Mouse (Mus musculus): ENCODE results near the gene Wiz. TPM values are rescaled to one million over a fixed set of nuclear protein-coding genes. Genes with fewer than 3 reads are reported as not detected.

Gene Wiz
- polyA plus RNA-seq, 1 experiment from 2014 or later = 56.2 TPM

GRCm38 (mm10) chr17:32388370-32389100 lies 704 bp downstream of the Wiz start:
- Histone ChIP-seq H3K27me3 (ENCODE audit: control insufficient read depth, insufficient read depth, low read length) (peaks cover 26% of the 10 kb centered on the region), H3K9me3 (ENCODE audit: control insufficient read depth, low read length) (no peaks in the 10 kb centered on the region), H3K4me3 (ENCODE audit: low read depth, low read length) (peak overlapping the region; percentile 74), H3K27ac (ENCODE audit: low read depth, low read length) (no peak overlapping the region), H3K9ac (ENCODE audit: low read length) (peak overlapping the region; percentile 77), H3K4me1 (replicated peaks; ENCODE audit: control insufficient read depth, insufficient read depth, low read length) (peaks cover 2% of the 10 kb centered on the region; the same call in 1 of the 2 replicates), H3K36me3 (ENCODE audit: control insufficient read depth, insufficient read depth, low read length) (no peaks in the 10 kb centered on the region), H3K4me2 (ENCODE audit: low read depth, low read length, severe bottlenecking) (peak overlapping the region; percentile 92)
- ATAC-seq (replicated peaks; ENCODE audit: low FRiP score) (peak; percentile 66), DNase-seq (ENCODE audit: low spot score) (no peak)
- WGBS = 2% methylated on average over 34 of the region's 39 CpGs

GRCm38 (mm10) chr17:32387986-32388369 lies 1.3 kb downstream of the Wiz start:
- no peak overlapping the region for H3K27ac ChIP-seq (ENCODE audit: low read depth, low read length)
- peaks cover 21% of the 10 kb centered on the region for H3K27me3 ChIP-seq (ENCODE audit: control insufficient read depth, insufficient read depth, low read length)
- H3K4me3 ChIP-seq (ENCODE audit: low read depth, low read length) = peak overlapping the region; percentile 74
- H3K36me3 ChIP-seq (ENCODE audit: control insufficient read depth, insufficient read depth, low read length) = no peaks in the 10 kb centered on the region; the same call in 1 of the 2 replicates
- peak overlapping the region; percentile 92; the same call in 1 of the 2 replicates for H3K4me2 ChIP-seq (ENCODE audit: low read depth, low read length, severe bottlenecking)
- 31% methylated on average over 7 of the region's 7 CpGs for WGBS
- peaks cover 2% of the 10 kb centered on the region; the same call in 1 of the 2 replicates for H3K4me1 ChIP-seq (replicated peaks; ENCODE audit: control insufficient read depth, insufficient read depth, low read length)
- DNase-seq (ENCODE audit: low spot score) = peak; percentile 50
- H3K9ac ChIP-seq (ENCODE audit: low read length) = peak overlapping the region; percentile 77; the same call in 1 of the 2 replicates
- no peaks in the 10 kb centered on the region for H3K9me3 ChIP-seq (ENCODE audit: control insufficient read depth, low read length)
- no peak for ATAC-seq (replicated peaks; ENCODE audit: low FRiP score)

DNA sequence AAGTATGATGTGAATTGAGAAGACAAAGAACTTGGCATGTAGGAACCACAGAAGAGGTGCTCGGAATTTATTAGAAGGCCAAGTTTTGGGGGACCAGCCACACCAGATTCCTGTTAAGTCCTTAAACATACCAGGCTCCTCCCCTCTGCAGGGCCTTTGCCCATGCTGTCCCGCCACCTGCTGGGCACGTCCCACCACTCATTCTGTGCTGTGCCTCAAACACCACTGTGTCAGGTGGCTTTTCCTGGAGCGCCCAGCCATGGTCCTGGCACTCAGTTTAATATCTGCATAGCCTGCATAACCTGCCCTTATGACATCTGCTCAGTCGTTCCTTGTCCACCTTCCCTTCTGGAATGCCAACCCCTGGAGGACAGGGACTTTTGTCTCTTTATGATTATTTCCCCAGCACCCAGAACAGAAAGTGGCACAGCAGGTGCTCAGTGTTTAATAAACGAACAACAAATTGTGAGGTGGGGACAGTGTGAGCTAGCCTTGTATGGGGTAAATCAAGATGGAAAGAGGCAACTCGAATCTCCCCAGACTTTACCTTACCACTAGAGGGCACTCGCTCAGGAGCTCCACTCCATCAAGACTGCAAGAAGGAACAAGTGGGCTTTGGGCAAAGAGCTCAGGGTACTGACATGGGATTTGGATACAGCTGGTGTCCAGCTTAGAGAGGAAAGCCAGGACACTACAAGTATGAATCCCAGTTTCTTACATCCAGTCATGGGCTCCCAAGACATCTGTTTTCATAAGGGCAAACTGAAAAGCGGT lies 2.4 kb downstream of the Wiz start:
- ATAC-seq (replicated peaks; ENCODE audit: low FRiP score) = no peak
- peaks cover 10% of the 10 kb centered on the region for H3K27me3 ChIP-seq (ENCODE audit: control insufficient read depth, insufficient read depth, low read length)
- H3K4me2 ChIP-seq (ENCODE audit: low read depth, low read length, severe bottlenecking) = no peak overlapping the region
- no peak overlapping the region for H3K9ac ChIP-seq (ENCODE audit: low read length)
- no peaks in the 10 kb centered on the region; the same call in 1 of the 2 replicates for H3K36me3 ChIP-seq (ENCODE audit: control insufficient read depth, insufficient read depth, low read length)
- H3K4me1 ChIP-seq (replicated peaks; ENCODE audit: control insufficient read depth, insufficient read depth, low read length) = peaks cover 2% of the 10 kb centered on the region; the same call in 1 of the 2 replicates
- WGBS = 73% methylated on average over 9 of the region's 9 CpGs
- no peak overlapping the region for H3K27ac ChIP-seq (ENCODE audit: low read depth, low read length)
- H3K9me3 ChIP-seq (ENCODE audit: control insufficient read depth, low read length) = no peaks in the 10 kb centered on the region
- peak; percentile 56 for DNase-seq (ENCODE audit: low spot score)
- H3K4me3 ChIP-seq (ENCODE audit: low read depth, low read length) = no peak overlapping the region

GRCm38 (mm10) chr17:32383661-32384060 lies 5.6 kb downstream of the Wiz start:
- Histone ChIP-seq H3K36me3 (ENCODE audit: control insufficient read depth, insufficient read depth, low read length) (no peaks in the 10 kb centered on the region; the same call in 1 of the 2 replicates), H3K27me3 (ENCODE audit: control insufficient read depth, insufficient read depth, low read length) (no peaks in the 10 kb centered on the region), H3K9ac (ENCODE audit: low read length) (no peak overlapping the region), H3K4me2 (ENCODE audit: low read depth, low read length, severe bottlenecking) (no peak overlapping the region), H3K9me3 (ENCODE audit: control insufficient read depth, low read length) (no peaks in the 10 kb centered on the region), H3K27ac (ENCODE audit: low read depth, low read length) (no peak overlapping the region), H3K4me3 (ENCODE audit: low read depth, low read length) (no peak overlapping the region), H3K4me1 (replicated peaks; ENCODE audit: control insufficient read depth, insufficient read depth, low read length) (peaks cover 2% of the 10 kb centered on the region; the same call in 1 of the 2 replicates)
- ATAC-seq (replicated peaks; ENCODE audit: low FRiP score) (no peak), DNase-seq (ENCODE audit: low spot score) (peak; percentile 48)
- 89% methylated on average over 5 of the region's 5 CpGs for WGBS

DNA sequence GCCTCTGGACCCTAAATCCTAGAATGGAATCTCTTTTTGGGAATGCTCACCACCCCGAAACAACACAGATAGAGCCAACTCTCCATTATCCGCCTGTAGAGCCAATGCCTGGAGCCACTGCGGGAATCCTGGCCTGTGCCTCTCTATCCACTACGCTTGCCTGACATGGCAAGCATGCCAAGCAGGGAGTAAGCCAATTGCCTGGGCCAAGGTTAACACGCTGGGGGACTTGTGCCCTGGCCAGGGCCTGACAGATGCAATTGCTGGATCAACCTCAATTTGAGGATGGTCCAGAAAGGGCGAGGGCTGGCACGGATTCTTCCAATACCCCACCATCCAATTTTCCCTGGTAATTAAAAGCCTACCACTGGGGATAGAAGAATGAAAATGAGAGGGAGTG lies 6.7 kb downstream of the Wiz start:
- ATAC-seq (replicated peaks; ENCODE audit: low FRiP score) (no peak), DNase-seq (ENCODE audit: low spot score) (peak; percentile 47)
- no peaks in the 10 kb centered on the region for H3K4me1 ChIP-seq (replicated peaks; ENCODE audit: control insufficient read depth, insufficient read depth, low read length)
- no peaks in the 10 kb centered on the region; the same call in 1 of the 2 replicates for H3K36me3 ChIP-seq (ENCODE audit: control insufficient read depth, insufficient read depth, low read length)
- no peaks in the 10 kb centered on the region for H3K9me3 ChIP-seq (ENCODE audit: control insufficient read depth, low read length)
- no peak overlapping the region for H3K9ac ChIP-seq (ENCODE audit: low read length)
- no peaks in the 10 kb centered on the region for H3K27me3 ChIP-seq (ENCODE audit: control insufficient read depth, insufficient read depth, low read length)
- H3K4me2 ChIP-seq (ENCODE audit: low read depth, low read length, severe bottlenecking) = no peak overlapping the region
- WGBS = 93% methylated on average over 7 of the region's 7 CpGs
- no peak overlapping the region for H3K4me3 ChIP-seq (ENCODE audit: low read depth, low read length)
- H3K27ac ChIP-seq (ENCODE audit: low read depth, low read length) = no peak overlapping the region

DNA sequence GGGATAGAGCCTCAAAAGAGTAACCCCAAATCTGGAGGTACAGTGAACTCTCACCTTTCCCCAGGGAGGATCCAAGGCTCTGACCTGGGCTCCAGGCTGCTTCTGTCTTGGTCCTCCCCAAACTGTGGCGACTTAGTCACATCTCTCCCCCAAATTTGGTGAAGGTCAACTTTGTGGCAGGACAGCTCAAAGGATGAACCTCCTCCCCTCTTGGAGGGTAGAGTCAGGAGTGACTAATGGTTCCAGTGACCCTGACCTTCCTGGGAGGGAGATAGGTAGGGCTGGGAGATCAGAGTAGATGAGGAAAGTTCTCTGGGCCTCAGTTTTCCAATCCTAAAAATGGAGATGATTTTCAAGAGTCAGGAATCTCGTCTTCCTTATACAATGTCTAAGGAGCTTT lies 10.5 kb downstream of the Wiz start:
- Histone ChIP-seq H3K4me1 (replicated peaks; ENCODE audit: control insufficient read depth, insufficient read depth, low read length) (no peaks in the 10 kb centered on the region), H3K9ac (ENCODE audit: low read length) (no peak overlapping the region), H3K9me3 (ENCODE audit: control insufficient read depth, low read length) (no peaks in the 10 kb centered on the region), H3K27me3 (ENCODE audit: control insufficient read depth, insufficient read depth, low read length) (no peaks in the 10 kb centered on the region), H3K36me3 (ENCODE audit: control insufficient read depth, insufficient read depth, low read length) (peaks cover 3% of the 10 kb centered on the region; the same call in 1 of the 2 replicates), H3K27ac (ENCODE audit: low read depth, low read length) (no peak overlapping the region), H3K4me3 (ENCODE audit: low read depth, low read length) (no peak overlapping the region), H3K4me2 (ENCODE audit: low read depth, low read length, severe bottlenecking) (no peak overlapping the region)
- DNase-seq (ENCODE audit: low spot score) (peak; percentile 34), ATAC-seq (replicated peaks; ENCODE audit: low FRiP score) (no peak)
- 80% methylated on average over 2 of the region's 2 CpGs for WGBS

- DNase-seq (ENCODE audit: low spot score) (no peak), ATAC-seq (replicated peaks; ENCODE audit: low FRiP score) (no peak)
- Histone ChIP-seq H3K4me3 (ENCODE audit: low read depth, low read length) (no peak overlapping the region), H3K27ac (ENCODE audit: low read depth, low read length) (no peak overlapping the region), H3K4me2 (ENCODE audit: low read depth, low read length, severe bottlenecking) (no peak overlapping the region), H3K36me3 (ENCODE audit: control insufficient read depth, insufficient read depth, low read length) (peaks cover 3% of the 10 kb centered on the region; the same call in 1 of the 2 replicates), H3K4me1 (replicated peaks; ENCODE audit: control insufficient read depth, insufficient read depth, low read length) (no peaks in the 10 kb centered on the region), H3K9ac (ENCODE audit: low read length) (no peak overlapping the region), H3K9me3 (ENCODE audit: control insufficient read depth, low read length) (no peaks in the 10 kb centered on the region), H3K27me3 (ENCODE audit: control insufficient read depth, insufficient read depth, low read length) (no peaks in the 10 kb centered on the region)
- 84% methylated on average over 9 of the region's 9 CpGs for WGBS
These were observed 12.1 kb downstream of the Wiz start for GRCm38 (mm10) chr17:32377137-32377536.

- WGBS = 87% methylated on average over 15 of the region's 15 CpGs
These were observed 12.8 kb downstream of the Wiz start for GRCm38 (mm10) chr17:32376475-32376874.

More at GRCm38 (mm10) chr17:32376475-32376874, 12.8 kb downstream of the Wiz start:
- no peak overlapping the region for H3K4me2 ChIP-seq (ENCODE audit: low read depth, low read length, severe bottlenecking)
- H3K36me3 ChIP-seq (ENCODE audit: control insufficient read depth, insufficient read depth, low read length) = peaks cover 3% of the 10 kb centered on the region; the same call in 1 of the 2 replicates
- no peak overlapping the region for H3K4me3 ChIP-seq (ENCODE audit: low read depth, low read length)
- no peak overlapping the region for H3K9ac ChIP-seq (ENCODE audit: low read length)
- no peak overlapping the region for H3K27ac ChIP-seq (ENCODE audit: low read depth, low read length)
- no peak for ATAC-seq (replicated peaks; ENCODE audit: low FRiP score)
- H3K4me1 ChIP-seq (replicated peaks; ENCODE audit: control insufficient read depth, insufficient read depth, low read length) = no peaks in the 10 kb centered on the region
- no peak for DNase-seq (ENCODE audit: low spot score)
- no peaks in the 10 kb centered on the region for H3K27me3 ChIP-seq (ENCODE audit: control insufficient read depth, insufficient read depth, low read length)
- H3K9me3 ChIP-seq (ENCODE audit: control insufficient read depth, low read length) = no peaks in the 10 kb centered on the region
